Mouse (Mus musculus) monocyte, adult 2 months (primary cell): ENCODE data around the gene Gm45234.

Experiments used
- DNase-seq, 2 experiments: peaks; one replicate each; pipeline ENCODE4 v3.0.0; 2022; ENCODE audit warnings: low spot score in 2 of 2, low read depth in 1 of 2

The Gm45234 gene

DNA sequence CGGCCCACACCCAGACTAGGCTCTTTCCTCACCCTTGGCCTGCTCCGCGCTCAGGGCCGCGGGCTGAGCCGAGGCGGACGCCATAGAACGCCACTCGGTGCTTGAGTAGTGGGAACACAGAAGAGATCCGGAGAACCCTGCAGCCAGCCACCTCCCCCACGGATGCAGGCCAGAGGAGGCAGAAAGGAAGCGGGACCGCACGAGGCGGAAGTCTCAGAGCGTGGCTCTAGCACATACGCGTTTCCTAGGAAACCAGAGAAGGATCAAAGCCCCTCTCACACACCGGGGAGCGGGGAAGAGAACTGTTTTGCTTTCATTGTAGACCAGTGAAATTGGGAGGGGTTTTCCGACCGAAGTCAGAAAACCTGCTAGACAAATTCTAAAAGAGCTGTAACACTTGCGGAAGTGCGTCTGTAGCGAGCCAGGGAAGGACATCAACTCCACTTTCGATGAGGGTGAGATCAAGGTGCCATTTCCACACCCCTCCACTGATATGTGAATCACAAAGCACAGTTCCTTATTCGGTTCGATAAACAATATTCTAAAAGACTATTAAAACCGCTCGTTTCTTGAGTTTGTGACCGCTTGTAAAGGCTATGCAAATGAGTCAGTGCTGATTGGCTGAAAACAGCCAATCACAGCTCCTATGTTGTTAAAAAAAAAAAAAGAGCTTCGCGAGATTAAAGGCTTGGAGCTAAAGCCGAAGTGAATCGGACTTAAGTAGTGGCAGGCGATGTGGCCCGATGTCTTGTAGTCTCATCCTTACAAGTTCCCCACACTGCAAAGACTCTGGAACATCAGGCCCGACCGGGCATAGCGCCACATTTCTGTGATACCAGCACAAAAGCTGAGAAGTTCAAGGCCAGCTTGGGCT lies 14.7 kb downstream of the Gm45234 start, which contains the start of gene Grcc10:
TSS of gene Grcc10 (minus strand) at position 487 of the 874 bp plus-strand sequence.
- DNase-seq, result peak; percentile 82 to 83

GRCm38 (mm10) chr6:124740211-124740887 lies 15.5 kb downstream of the Gm45234 start:
- DNase-seq, result no peak

GRCm38 (mm10) chr6:124739231-124739796 lies 16.5 kb downstream of the Gm45234 start:
- DNase-seq, result no peak

- no peak for DNase-seq
Observed at GRCm38 (mm10) chr6:124738511-124739023, 17.3 kb downstream of the Gm45234 start, which contains the start of gene Ptpn6. TSS of gene Ptpn6 (minus strand) at chr6:124738714.

DNA sequence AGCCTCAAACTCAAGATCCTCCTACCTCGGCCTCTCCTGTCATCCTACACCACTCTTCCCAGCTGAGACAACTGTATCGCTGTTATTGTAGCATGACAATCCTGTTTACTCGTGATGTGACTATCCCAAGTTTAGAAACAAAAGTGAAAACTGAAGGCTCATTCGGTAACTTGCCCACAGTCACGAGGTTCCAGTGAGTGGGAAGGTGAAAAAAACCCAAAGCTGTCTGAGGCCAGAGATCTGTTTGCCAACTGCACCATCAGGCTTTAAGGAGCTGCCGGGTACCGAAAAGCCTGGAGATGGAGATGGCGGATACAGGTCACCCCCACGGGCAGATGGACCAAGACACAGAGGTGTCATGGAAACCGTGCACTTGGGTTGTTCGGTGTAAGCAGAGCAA lies 18.8 kb downstream of the Gm45234 start:
- DNase-seq, result no peak

DNA sequence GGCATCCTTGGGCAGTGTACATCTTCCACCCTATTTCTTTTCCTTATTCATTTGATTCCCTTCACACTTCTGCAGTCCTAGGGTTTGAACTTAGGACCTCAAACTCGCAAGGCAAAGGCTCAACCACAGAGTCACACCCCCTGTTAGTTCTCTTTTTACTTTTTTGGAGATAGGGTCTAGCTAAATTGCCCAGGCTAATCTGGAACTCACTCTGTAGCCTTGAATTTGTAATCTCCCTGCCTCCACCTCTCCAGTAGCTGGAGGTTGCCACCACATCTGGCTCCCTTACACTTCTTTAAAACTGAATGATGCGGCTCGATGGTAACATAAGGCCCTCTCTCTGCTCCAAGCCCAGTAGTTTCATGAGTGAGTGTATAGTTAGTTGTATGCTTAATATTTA lies 21.4 kb downstream of the Gm45234 start:
- DNase-seq, result no peak

- peak; percentile 75 to 78 for DNase-seq
Observed at GRCm38 (mm10) chr6:124732476-124733370, 23.1 kb downstream of the Gm45234 start.

- DNase-seq, result no peak
Observed at GRCm38 (mm10) chr6:124731038-124731437, 24.8 kb downstream of the Gm45234 start.

DNA sequence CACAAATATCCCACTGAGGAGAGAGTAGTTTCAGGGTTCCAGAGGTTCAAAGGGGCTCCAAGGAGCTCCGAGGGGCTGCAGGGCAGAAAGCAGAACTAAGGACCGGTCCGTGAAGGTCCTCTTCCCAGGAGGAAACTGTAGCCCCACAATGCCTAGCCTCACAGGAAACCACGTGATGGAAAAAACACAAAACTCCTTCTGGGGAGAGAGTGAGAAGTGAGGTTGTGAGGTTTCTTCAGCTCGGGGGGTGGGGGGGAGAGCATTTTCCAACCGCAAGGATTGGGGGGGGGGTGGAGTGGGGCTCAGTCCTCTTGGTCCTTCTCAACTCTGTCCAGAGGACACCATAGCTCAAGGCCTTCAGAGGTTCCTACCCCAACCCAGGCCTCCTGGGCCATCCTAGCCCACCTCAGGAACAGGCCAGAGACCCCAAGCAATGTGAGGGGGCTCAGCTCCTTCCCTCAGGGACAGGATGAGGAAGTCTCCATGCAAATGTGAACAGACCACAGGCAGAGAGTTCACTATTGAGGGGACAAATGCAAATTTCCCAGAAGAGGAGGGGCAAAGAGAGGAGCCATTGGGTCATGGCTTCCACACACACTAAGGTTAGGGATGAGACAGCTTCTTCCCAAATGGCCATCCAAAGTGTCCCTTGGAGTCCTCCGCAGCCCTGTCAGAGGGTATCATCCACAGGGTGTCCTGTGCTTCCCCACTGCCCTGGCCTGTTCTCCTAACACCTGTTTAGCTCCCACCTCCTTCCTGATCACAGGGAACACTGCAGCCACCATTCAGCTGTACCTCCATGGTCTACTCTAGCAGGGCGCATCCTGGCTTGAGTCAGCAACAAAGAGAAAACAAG lies 25.7 kb downstream of the Gm45234 start:
- DNase-seq, result peak in 1 of 2 experiments; percentile 47

DNA sequence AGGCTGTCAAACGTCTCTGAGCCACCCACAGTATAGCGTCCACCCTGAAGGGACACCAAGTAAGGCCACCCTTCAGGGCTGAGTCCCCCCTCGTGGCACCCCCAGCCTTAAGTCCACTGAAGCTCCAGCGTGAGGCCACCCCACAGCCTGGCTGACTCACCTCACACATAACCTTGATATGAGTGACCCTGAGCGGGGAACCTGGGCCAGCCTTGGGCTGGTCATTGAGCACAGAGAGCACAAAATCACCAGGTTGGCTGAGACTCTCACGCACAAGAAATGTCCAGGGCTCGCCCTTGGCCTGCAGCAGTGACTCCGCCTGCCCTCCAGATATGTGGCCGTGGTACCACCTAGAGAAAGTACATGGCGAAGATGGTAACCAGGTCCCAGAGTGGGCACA lies 27.2 kb downstream of the Gm45234 start:
- DNase-seq, result no peak

DNA sequence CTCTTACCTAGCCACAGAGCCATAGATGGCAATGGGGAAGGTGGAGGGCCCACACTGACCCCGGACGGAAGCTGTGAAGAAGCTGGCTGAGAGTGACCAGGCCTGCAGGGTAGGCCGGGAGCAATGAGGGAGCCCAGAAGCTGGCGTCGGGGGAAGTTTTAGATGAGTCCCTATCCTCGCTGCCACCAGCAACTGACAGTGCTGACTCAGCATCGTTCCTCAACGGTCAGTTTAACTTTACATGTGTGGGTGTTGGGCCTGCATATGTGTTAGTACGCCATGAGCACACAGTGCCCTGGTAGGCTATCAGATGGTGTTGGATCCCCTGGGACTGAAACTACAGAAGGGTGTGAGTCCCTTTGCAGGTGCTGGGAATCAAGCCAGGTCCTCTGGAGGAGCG lies 31.3 kb downstream of the Gm45234 start:
- DNase-seq, result no peak

DNA sequence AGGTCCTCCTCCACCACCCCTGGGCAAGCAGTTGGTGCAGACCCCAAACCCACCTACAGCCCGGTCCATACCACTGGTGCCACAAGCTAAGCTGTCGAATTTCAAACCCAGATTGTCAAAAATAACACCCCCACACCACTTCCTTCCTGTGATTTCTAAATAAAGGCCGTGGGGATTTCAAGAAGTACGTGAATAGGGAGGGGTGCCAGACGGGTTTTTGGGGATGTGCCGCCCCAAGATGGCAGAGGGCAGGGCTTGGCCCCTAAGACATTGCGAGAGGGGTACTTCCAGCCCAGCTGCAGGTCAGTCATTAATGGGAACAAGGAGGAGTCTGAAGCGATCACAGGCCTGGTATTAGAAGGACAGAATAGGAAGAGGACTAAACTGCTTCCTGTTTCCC lies 32.3 kb downstream of the Gm45234 start:
- DNase-seq, result peak; percentile 61 to 72

DNA sequence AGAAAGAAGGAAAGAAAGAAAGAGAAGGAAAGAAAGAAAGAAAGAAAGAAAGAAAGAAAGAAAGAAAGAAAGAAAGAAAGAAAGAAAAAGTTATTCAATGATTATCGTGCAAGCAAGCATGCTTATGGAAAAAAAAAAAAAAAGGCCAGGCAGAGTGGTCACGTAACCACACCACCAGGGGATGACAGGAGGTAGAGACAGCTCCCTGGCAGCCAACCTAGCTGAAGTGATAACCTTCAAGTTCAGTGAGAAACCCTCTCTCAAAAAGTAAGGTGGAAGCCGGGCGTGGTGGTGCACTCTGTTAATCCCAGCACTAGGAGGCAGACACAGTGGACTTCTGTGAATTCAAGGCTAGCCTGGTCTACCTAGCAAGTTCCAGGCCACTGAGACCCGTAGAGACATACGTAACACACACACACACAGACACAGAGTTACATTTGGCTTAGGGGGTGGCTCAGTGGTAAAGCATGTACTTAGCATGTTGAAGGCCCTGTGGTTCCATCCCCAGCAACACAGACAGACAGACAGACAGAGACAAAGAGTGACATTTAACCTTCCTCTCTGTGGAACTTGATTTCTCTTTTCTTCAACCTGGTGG lies 32.8 kb downstream of the Gm45234 start:
- no peak for DNase-seq

- no peak for DNase-seq
Observed at GRCm38 (mm10) chr6:124720904-124721303, 34.9 kb downstream of the Gm45234 start.

DNA sequence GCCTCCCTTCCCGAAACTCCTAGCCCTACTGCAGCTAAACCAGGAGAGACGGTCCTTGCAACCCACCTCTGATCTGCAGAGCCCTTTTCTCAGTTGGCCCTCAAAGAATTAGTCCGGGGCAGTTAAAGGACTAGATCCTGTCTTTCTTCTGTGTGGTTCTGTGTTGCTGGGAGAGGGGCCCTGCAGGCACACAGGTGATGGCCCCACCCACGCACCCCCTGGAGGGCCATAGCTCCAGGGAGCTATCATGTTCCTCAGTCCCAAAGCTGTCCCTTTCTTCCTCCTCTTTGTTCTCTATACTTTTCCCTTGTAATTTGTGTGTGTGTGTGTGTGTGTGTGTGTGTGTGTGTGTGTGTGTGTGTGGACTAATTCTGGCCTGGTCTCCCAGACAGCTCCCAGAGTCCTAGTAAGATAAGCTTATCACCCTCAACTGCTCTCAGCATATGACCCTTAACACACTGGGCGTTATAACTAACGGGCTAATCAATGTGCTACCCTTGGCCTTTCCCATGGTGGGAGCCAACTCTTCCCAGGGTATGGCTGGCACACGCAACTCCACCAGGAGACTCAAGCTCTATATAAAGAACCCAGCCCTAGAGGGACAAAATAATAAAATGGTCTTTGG lies 36.4 kb downstream of the Gm45234 start:
- DNase-seq, result no peak

DNA sequence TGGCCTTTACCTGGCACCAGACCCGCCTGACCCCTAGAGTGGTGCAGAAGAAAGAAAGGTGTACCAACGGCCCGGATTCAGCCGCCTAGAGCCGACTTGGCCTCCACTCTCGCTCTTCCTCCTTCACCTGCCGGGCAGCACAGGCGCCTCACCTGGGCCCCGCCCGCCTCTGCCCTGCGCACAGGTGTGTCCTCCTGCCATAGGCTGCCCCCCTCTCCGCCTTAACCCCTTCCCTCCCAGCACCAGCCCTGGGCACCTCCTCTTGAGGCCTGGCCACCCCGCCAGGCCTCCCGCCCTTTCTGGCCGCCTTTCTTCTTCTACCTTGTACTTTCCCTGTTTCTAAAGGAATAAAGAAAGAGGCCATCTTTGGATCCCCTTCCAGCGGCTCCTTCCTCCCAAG lies 37.1 kb downstream of the Gm45234 start:
- DNase-seq, result no peak

DNA sequence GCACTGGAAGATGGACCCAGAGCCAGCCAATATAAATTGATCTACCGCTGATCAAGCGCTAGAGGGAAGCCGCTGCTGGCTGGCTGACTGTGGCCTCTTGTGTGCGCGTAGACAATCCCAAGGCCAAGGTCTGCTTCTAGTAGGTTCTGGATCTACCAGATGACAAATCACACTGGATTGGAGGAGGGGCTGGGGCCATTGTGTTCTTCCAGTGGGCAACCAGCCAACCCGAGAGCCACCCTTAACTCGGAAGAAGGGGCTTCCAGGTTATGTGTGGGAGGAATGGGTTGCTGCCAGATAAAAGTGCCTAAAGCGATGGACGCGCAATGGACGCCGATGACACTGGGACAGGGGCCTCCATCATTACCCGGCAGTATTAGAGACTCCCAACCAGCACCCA lies 37.9 kb downstream of the Gm45234 start:
- DNase-seq, result no peak

DNA sequence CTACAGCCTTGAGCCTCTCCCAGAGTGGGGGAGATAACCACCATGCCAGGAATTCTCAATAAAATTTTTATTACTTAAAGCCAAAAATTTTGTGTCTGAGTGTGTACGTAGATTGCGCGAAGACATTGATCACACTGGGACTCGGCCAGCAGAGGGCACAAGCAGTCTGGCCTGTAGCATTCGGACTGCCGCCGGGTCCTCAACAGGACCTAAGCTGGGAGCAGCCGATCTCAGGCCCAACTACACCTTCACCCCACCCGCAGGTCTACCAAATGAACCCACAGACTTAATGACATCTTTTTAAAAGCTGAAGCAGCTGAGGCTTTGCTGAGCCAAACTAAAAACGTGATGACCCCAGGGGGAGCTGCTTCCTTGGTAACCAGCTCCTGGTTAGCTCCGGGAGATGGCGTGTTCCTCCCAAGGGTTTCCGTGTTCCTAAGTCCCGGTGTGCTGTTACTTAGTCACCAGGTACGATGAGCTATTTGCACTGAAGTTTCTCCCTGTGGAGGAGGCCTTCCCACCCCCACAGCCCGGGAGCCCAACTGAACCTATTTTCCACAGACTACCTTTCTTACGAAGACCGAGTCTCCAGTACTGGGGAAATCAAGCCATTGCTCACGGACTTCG lies 38.8 kb downstream of the Gm45234 start:
- DNase-seq, result peak in 1 of 2 experiments; percentile 29
